1 mouse cellular context compared by ENCODE assay signal in the genomic region with DNA sequence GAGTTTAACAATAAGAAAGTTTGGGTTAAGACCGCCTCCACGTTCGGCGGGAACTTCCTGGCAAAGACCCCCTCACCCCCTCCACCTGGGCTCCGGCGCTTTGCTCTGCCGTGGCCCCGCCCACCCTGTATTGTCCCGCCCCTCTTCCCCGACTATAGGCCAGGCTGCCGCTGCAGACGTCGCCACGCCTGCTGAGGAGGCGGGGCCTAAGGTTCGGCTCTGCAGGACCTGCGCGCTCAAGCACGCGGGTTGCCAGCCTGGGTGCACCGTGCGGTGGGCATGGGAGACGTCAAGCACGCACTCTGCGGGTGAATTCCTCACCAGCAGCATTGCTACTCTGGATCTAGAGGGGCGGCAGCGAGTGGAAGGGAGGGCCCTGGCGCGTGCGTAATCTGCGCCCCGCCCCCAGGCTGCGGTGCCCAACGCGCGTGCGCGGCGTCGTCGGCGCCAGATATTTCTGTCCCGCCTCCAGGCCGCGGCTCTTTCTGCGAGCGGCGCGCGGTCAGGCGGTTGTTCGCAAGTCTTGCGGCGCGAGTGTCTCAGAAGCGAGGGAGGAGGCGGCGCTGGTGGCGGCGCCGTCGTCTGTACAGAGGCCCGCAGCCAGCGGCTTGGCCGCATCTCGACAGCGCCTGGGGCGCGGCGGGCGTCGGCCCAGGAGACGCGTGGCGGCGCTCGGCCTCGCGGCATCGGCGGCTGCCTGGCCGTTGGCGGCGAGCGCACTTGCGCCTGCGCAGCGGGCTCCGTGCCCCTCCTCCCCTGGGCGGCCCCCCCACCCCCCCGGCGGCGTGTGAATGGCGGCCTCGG.
TF ChIP-seq lines count a peak whose summit lies in the region.

No protein-coding gene starts in this region.

TF ChIP-seq in CH12.LX, 34 proteins besides CTCF, POLR2A, EP300 and RAD21:
- no peak for TF ChIP-seq USF2 (conservative IDR thresholded peaks at IDR 0.05; ENCODE audit: low read depth, low read length)
- no peak for TF ChIP-seq ZC3H11A (IDR thresholded peaks at IDR 0.05; ENCODE audit: low read depth, low read length)
- peak; percentile 71; the same call in 1 of the 2 replicates for TF ChIP-seq TBP (conservative IDR thresholded peaks at IDR 0.05; ENCODE audit: low read depth, low read length)
- TF ChIP-seq JUND (conservative IDR thresholded peaks at IDR 0.05; ENCODE audit: low read depth, low read length) = no peak
- peak; percentile 73 for TF ChIP-seq TCF12 (IDR thresholded peaks at IDR 0.05; ENCODE audit: low read depth, low read length)
- TF ChIP-seq JUN (IDR thresholded peaks at IDR 0.05; ENCODE audit: insufficient read depth, low read depth, low read length) = no peak
- TF ChIP-seq USF1 (IDR thresholded peaks at IDR 0.05; ENCODE audit: low read depth, low read length) = no peak
- peak; percentile 98 for TF ChIP-seq NELFE (IDR thresholded peaks at IDR 0.05; ENCODE audit: low read depth, low read length)
- peak; percentile 76 for TF ChIP-seq MYC (IDR thresholded peaks at IDR 0.05; ENCODE audit: low read depth, low read length)
- no peak for TF ChIP-seq ZKSCAN1 (IDR thresholded peaks at IDR 0.05; ENCODE audit: borderline replicate concordance, low read depth, low read length)
- no peak; the same call in 1 of the 2 replicates for TF ChIP-seq SIN3A (IDR thresholded peaks at IDR 0.05; ENCODE audit: low read length)
- no peak for TF ChIP-seq CHD1 (IDR thresholded peaks at IDR 0.05; ENCODE audit: low read depth, low read length)
- peak; percentile 86 for TF ChIP-seq NRF1 (IDR thresholded peaks at IDR 0.05; ENCODE audit: low read depth, low read length)
- 0 out of 2 replicates have a peak, but pooled peaks have one; percentile 16 for TF ChIP-seq KAT2A (IDR thresholded peaks at IDR 0.05; ENCODE audit: insufficient replicate concordance, low read length)
- no peak for TF ChIP-seq GABPA (IDR thresholded peaks at IDR 0.05; ENCODE audit: insufficient replicate concordance, low read depth, low read length)
- no peak for TF ChIP-seq E2F4 (IDR thresholded peaks at IDR 0.05; ENCODE audit: insufficient replicate concordance, low read depth, low read length)
- no peak for TF ChIP-seq HCFC1 (IDR thresholded peaks at IDR 0.05; ENCODE audit: low read depth, low read length)
- peak; percentile 67; the same call in 1 of the 2 replicates for TF ChIP-seq MXI1 (IDR thresholded peaks at IDR 0.05; ENCODE audit: low read depth, low read length)
- TF ChIP-seq MEF2A (IDR thresholded peaks at IDR 0.05; ENCODE audit: borderline replicate concordance, low read depth, low read length) = peak; percentile 40; the same call in 1 of the 2 replicates
- no peak for TF ChIP-seq CHD2 (IDR thresholded peaks at IDR 0.05; ENCODE audit: low read length)
- no peak for TF ChIP-seq ZNF384 (IDR thresholded peaks at IDR 0.05; ENCODE audit: low read depth, low read length)
- TF ChIP-seq ELF1 (IDR thresholded peaks at IDR 0.05; ENCODE audit: low read depth, low read length) = 0 out of 2 replicates have a peak, but pooled peaks have one; percentile 2
- TF ChIP-seq IRF4 (IDR thresholded peaks at IDR 0.05; ENCODE audit: low read depth, low read length) = no peak
- no peak for TF ChIP-seq RCOR1 (conservative IDR thresholded peaks at IDR 0.05; ENCODE audit: low read depth, low read length)
- TF ChIP-seq BHLHE40 (IDR thresholded peaks at IDR 0.05; ENCODE audit: low read depth, low read length) = peak; percentile 51
- TF ChIP-seq POLR2AphosphoS2 (IDR thresholded peaks at IDR 0.05; ENCODE audit: low read depth, low read length) = peak; percentile 90
- no peak; the same call in 1 of the 2 replicates for TF ChIP-seq ETS1 (conservative IDR thresholded peaks at IDR 0.05; ENCODE audit: low read depth, low read length)
- no peak for TF ChIP-seq SMC3 (IDR thresholded peaks at IDR 0.05; ENCODE audit: low read depth, low read length)
- TF ChIP-seq ZMIZ1 (IDR thresholded peaks at IDR 0.05; ENCODE audit: low read depth, low read length) = peak; percentile 95
- peak; percentile 16; the same call in 1 of the 2 replicates for TF ChIP-seq MAZ (IDR thresholded peaks at IDR 0.05; ENCODE audit: low read depth, low read length)
- no peak for TF ChIP-seq PAX5 (IDR thresholded peaks at IDR 0.05; ENCODE audit: low read length)
- TF ChIP-seq MAFK (IDR thresholded peaks at IDR 0.05; ENCODE audit: insufficient replicate concordance, low read length) = no peak
- no peak for TF ChIP-seq UBTF (IDR thresholded peaks at IDR 0.05; ENCODE audit: low read depth, low read length)
- peak; percentile 88 for TF ChIP-seq MAX (IDR thresholded peaks at IDR 0.05; ENCODE audit: low read length)
